Mouse (Mus musculus) neural tube, embryonic 13.5 days (tissue): Measurements from ENCODE around the gene Gm45234. TPM values are rescaled to one million over a fixed set of nuclear protein-coding genes. Genes with fewer than 3 reads are reported as not detected.
"Not testable (repeated sequence)": the region's sequence is repeated elsewhere in the genome, so short reads cannot be mapped to it uniquely, and the experiment has no call there.

Experiments used
- ATAC-seq: fragments of 200-750 bp; cut with Nextera tagmentation; 2 replicates; pipeline ENCODE4 v1.8.0; 2017; ENCODE audit warnings: low read depth, mild to moderate bottlenecking, moderate TSS enrichment, moderate library complexity
- H3K27ac ChIP-seq: fragments of 300-500 bp; sonication (generic); replicated peaks from 2 replicates; pipeline ENCODE4 v1.5.1; 2015; ENCODE audit warnings: moderate library complexity, mild to moderate bottlenecking, inconsistent platforms
- H3K27me3 ChIP-seq: fragments of 300-500 bp; sonication (generic); 2 replicates; pipeline ENCODE4 v1.6.1; 2015; ENCODE audit warnings: mild to moderate bottlenecking, inconsistent platforms
- H3K36me3 ChIP-seq: fragments of 300-500 bp; sonication (generic); 2 replicates; pipeline ENCODE4 v1.6.1; 2015; ENCODE audit warnings: mild to moderate bottlenecking, inconsistent platforms
- H3K4me1 ChIP-seq: fragments of 300-500 bp; sonication (generic); replicated peaks from 2 replicates; pipeline ENCODE4 v1.6.1; 2015; ENCODE audit warnings: inconsistent platforms
- H3K4me2 ChIP-seq: fragments of 300-500 bp; sonication (generic); 2 replicates; pipeline ENCODE4 v1.6.1; 2015; ENCODE audit warnings: inconsistent platforms, mild to moderate bottlenecking, moderate library complexity
- H3K4me3 ChIP-seq: fragments of 300-500 bp; sonication (generic); 2 replicates; pipeline ENCODE4 v1.5.1; 2015; ENCODE audit warnings: mild to moderate bottlenecking, inconsistent platforms
- H3K9ac ChIP-seq: fragments of 300-500 bp; sonication (generic); 2 replicates; pipeline ENCODE4 v1.6.1; 2015; ENCODE audit warnings: moderate library complexity, mild to moderate bottlenecking, inconsistent platforms
- H3K9me3 ChIP-seq: fragments of 300-500 bp; sonication (generic); 2 replicates; pipeline ENCODE4 v1.6.1; 2016; ENCODE audit warnings: inconsistent platforms
- WGBS: fragments of 180-500 bp; shearing (Covaris S2); methylation state at CpG from one replicate; pipeline ENCODE4 v1.1.7; 2015; 5-methylcytosine and 5-hydroxymethylcytosine counted together
- polyA plus RNA-seq: library from polyadenylated mRNA; unstranded; fragments of >200 nt; fragmentation: Nextera tagmentation; extraction: Ambion mirVana; gene quantifications from 2 replicates; pipeline ENCODE4 v1.2.1, GENCODE M21; 2015

Gene Gm45234
- polyA plus RNA-seq = not detected in 2 replicates

GRCm38 (mm10) chr6:124755831-124756595 is at the start of gene Gm45234, which contains the start of gene Atn1:
Gene Gm45234, minus strand, starts transcription at chr6:124756021.
Gene Atn1, minus strand, starts transcription at chr6:124756524.
- Histone ChIP-seq H3K9me3 (no peaks in the 10 kb centered on the region), H3K36me3 (no peaks in the 10 kb centered on the region), H3K9ac (peak within 1 kb of the TSS; percentile 98), H3K4me2 (peak within 1 kb of the TSS; percentile 90), H3K27me3 (peaks cover 4% of the 10 kb centered on the region; the same call in 1 of the 2 replicates), H3K4me1 (peaks cover 62% of the 10 kb centered on the region), H3K4me3 (peak within 1 kb of the TSS; percentile 80), H3K27ac (peak within 1 kb of the TSS; percentile 99)
- under 1% methylated on average over 84 of the region's 100 CpGs for WGBS
- ATAC-seq = peak; percentile 47

- WGBS = 90% methylated on average over 3 of the region's 3 CpGs
- no peak overlapping the region for H3K9ac ChIP-seq
- no peak for ATAC-seq
- H3K27ac ChIP-seq = no peak overlapping the region
- H3K27me3 ChIP-seq = no peaks in the 10 kb centered on the region
- H3K4me2 ChIP-seq = no peak overlapping the region
- no peaks in the 10 kb centered on the region for H3K36me3 ChIP-seq
- H3K4me3 ChIP-seq = no peak overlapping the region
- no peaks in the 10 kb centered on the region for H3K9me3 ChIP-seq
- H3K4me1 ChIP-seq = peaks cover 30% of the 10 kb centered on the region
Observed at GRCm38 (mm10) chr6:124804341-124804740, 48.5 kb upstream of the Gm45234 start.

GRCm38 (mm10) chr6:124803691-124804090 is 47.9 kb upstream of the Gm45234 start:
- ATAC-seq, H3K4me3 ChIP-seq, H3K9me3 ChIP-seq, H3K27ac ChIP-seq, H3K4me2 ChIP-seq, H3K27me3 ChIP-seq, H3K9ac ChIP-seq, H3K36me3 ChIP-seq: not testable (repeated sequence)
- H3K4me1 ChIP-seq = peaks cover 23% of the 10 kb centered on the region
- 95% methylated on average over 4 of the region's 4 CpGs for WGBS

- Histone ChIP-seq H3K27me3 (no peaks in the 10 kb centered on the region), H3K27ac (no peak overlapping the region), H3K4me3 (no peak overlapping the region), H3K36me3 (no peaks in the 10 kb centered on the region), H3K4me2 (no peak overlapping the region), H3K4me1 (peaks cover 17% of the 10 kb centered on the region), H3K9ac (no peak overlapping the region), H3K9me3 (no peaks in the 10 kb centered on the region)
- ATAC-seq = no peak
- 75% methylated on average over 3 of the region's 3 CpGs for WGBS
Observed at GRCm38 (mm10) chr6:124803061-124803460, 47.2 kb upstream of the Gm45234 start.

- not testable (repeated sequence) for H3K9ac ChIP-seq, H3K36me3 ChIP-seq, H3K27ac ChIP-seq, H3K27me3 ChIP-seq, H3K9me3 ChIP-seq, H3K4me3 ChIP-seq, ATAC-seq
- Histone ChIP-seq H3K4me2 (0 out of 2 replicates have a peak overlapping the region, but pooled peaks have one; percentile 20), H3K4me1 (peaks cover 16% of the 10 kb centered on the region; the same call in 1 of the 2 replicates)
- 19% methylated on average over 6 of the region's 9 CpGs for WGBS
Observed at GRCm38 (mm10) chr6:124802400-124802799, 46.6 kb upstream of the Gm45234 start.

GRCm38 (mm10) chr6:124796200-124796599 is 40.4 kb upstream of the Gm45234 start:
- no peak for ATAC-seq
- Histone ChIP-seq H3K4me2 (no peak overlapping the region), H3K9me3 (no peaks in the 10 kb centered on the region), H3K9ac (no peak overlapping the region), H3K27ac (no peak overlapping the region), H3K36me3 (no peaks in the 10 kb centered on the region), H3K27me3 (no peaks in the 10 kb centered on the region), H3K4me1 (no peaks in the 10 kb centered on the region), H3K4me3 (no peak overlapping the region)
- whole genome bisulfite sequencing = 85% methylated on average over 2 of the region's 2 CpGs

- ATAC-seq = no peak
- WGBS = 64% methylated on average over 4 of the region's 4 CpGs
- H3K27me3 ChIP-seq = no peaks in the 10 kb centered on the region
- no peak overlapping the region for H3K4me3 ChIP-seq
- no peaks in the 10 kb centered on the region for H3K36me3 ChIP-seq
- H3K27ac ChIP-seq = no peak overlapping the region
- no peak overlapping the region for H3K9ac ChIP-seq
- H3K9me3 ChIP-seq = no peaks in the 10 kb centered on the region
- no peak overlapping the region for H3K4me2 ChIP-seq
- H3K4me1 ChIP-seq = no peaks in the 10 kb centered on the region
Observed at GRCm38 (mm10) chr6:124795781-124796180, 40.0 kb upstream of the Gm45234 start.

GRCm38 (mm10) chr6:124791911-124792310 is 36.1 kb upstream of the Gm45234 start:
- Histone ChIP-seq H3K27me3 (no peaks in the 10 kb centered on the region), H3K4me3 (no peak overlapping the region), H3K36me3 (no peaks in the 10 kb centered on the region), H3K9me3 (no peaks in the 10 kb centered on the region), H3K27ac (no peak overlapping the region), H3K9ac (no peak overlapping the region), H3K4me1 (no peaks in the 10 kb centered on the region), H3K4me2 (no peak overlapping the region)
- no peak for ATAC-seq
- 79% methylated on average over 3 of the region's 3 CpGs for WGBS

GRCm38 (mm10) chr6:124790121-124790520 is 34.3 kb upstream of the Gm45234 start:
- Histone ChIP-seq H3K36me3 (no peaks in the 10 kb centered on the region), H3K27ac (no peak overlapping the region), H3K4me1 (no peaks in the 10 kb centered on the region), H3K9ac (no peak overlapping the region), H3K9me3 (no peaks in the 10 kb centered on the region), H3K4me3 (no peak overlapping the region), H3K27me3 (no peaks in the 10 kb centered on the region), H3K4me2 (no peak overlapping the region)
- ATAC-seq = no peak
- WGBS = 78% methylated on average over 4 of the region's 4 CpGs

- H3K4me3 ChIP-seq = no peak overlapping the region
- no peak overlapping the region for H3K27ac ChIP-seq
- H3K27me3 ChIP-seq = no peaks in the 10 kb centered on the region
- no peak for ATAC-seq
- WGBS = 85% methylated on average over 4 of the region's 4 CpGs
- no peaks in the 10 kb centered on the region for H3K36me3 ChIP-seq
- H3K9ac ChIP-seq = no peak overlapping the region
- no peaks in the 10 kb centered on the region for H3K4me1 ChIP-seq
- no peak overlapping the region for H3K4me2 ChIP-seq
- no peaks in the 10 kb centered on the region for H3K9me3 ChIP-seq
Observed at GRCm38 (mm10) chr6:124789519-124789918, 33.7 kb upstream of the Gm45234 start.

- no peaks in the 10 kb centered on the region for H3K9me3 ChIP-seq
- ATAC-seq = no peak
- no peaks in the 10 kb centered on the region; the same call in 1 of the 2 replicates for H3K4me1 ChIP-seq
- no peak overlapping the region for H3K4me2 ChIP-seq
- no peak overlapping the region for H3K9ac ChIP-seq
- H3K27ac ChIP-seq = no peak overlapping the region
- no peak overlapping the region for H3K4me3 ChIP-seq
- WGBS = 81% methylated on average over 10 of the region's 10 CpGs
- no peaks in the 10 kb centered on the region for H3K36me3 ChIP-seq
- H3K27me3 ChIP-seq = no peaks in the 10 kb centered on the region
Observed at GRCm38 (mm10) chr6:124787722-124788121, 31.9 kb upstream of the Gm45234 start.

- ATAC-seq = no peak
- no peak overlapping the region for H3K4me2 ChIP-seq
- no peaks in the 10 kb centered on the region for H3K9me3 ChIP-seq
- H3K36me3 ChIP-seq = no peaks in the 10 kb centered on the region
- no peaks in the 10 kb centered on the region for H3K27me3 ChIP-seq
- no peak overlapping the region for H3K27ac ChIP-seq
- 58% methylated on average over 8 of the region's 8 CpGs for WGBS
- H3K9ac ChIP-seq = no peak overlapping the region
- H3K4me1 ChIP-seq = no peaks in the 10 kb centered on the region; the same call in 1 of the 2 replicates
- no peak overlapping the region for H3K4me3 ChIP-seq
Observed at GRCm38 (mm10) chr6:124786756-124787420, 31.1 kb upstream of the Gm45234 start.
